Comparison of ENCODE assay signal across 26 mouse cellular contexts in genomic region chr7:24467886-24468285, GRCm38 (mm10). TPM values are rescaled to one million over a fixed set of nuclear protein-coding genes. Genes with fewer than 3 reads are reported as not detected.
DNase-seq lines count a peak whose midpoint lies in the region; ATAC-seq lines count a peak whose summit lies in the region.
"Had no signal": no experiment of that assay in that cellular context is flagged by ENCODE, and none has a peak within 500 bp of the region (broad histone marks: within the 10 kb centered on the region; RNA-seq: fewer than 3 reads in every experiment).

No protein-coding gene starts in this region.

- WGBS in hindbrain, embryonic 10.5 days, result 88% methylated on average over 5 of the region's 5 CpGs

- H3K4me3 ChIP-seq in hindbrain, embryonic 10.5 days, result no peak overlapping the region
- H3K4me3 ChIP-seq: embryonic facial prominence, embryonic 12.5 days; forebrain, embryonic 15.5 days; heart, embryonic 10.5 days had no signal

- peaks cover 12% of the 10 kb centered on the region; the same call in 1 of the 2 replicates for H3K9me3 ChIP-seq in hindbrain, embryonic 10.5 days
- H3K9me3 ChIP-seq: forebrain, embryonic 15.5 days had no signal

- H3K4me1 ChIP-seq in hindbrain, embryonic 10.5 days (replicated peaks), result peaks cover 5% of the 10 kb centered on the region
- H3K4me1 ChIP-seq: forebrain, embryonic 15.5 days had no signal

- peak; percentile 76 for DNase-seq in CD4-positive helper T cell, adult 2 months (ENCODE audit: low read depth, low spot score)
- DNase-seq in naive thymus-derived CD4-positive, alpha-beta T cell, adult 2 months (ENCODE audit: low read depth), result peak; percentile 88
- DNase-seq in thymus, postnatal 36 days, result peak; percentile 27 to 42
- no peak for DNase-seq in hindbrain, embryonic 10.5 days (ENCODE audit: low spot score)
- no peak for DNase-seq in adrenal gland, postnatal 25 days
- DNase-seq in adrenal gland, adult 18-20 months (ENCODE audit: low spot score in 2 of 2), result no peak
- DNase-seq: adrenal gland, adult 8-10 months; cerebellum, adult 11 months; cerebellum, adult 9-10 months; cerebellum, postnatal 25 days; gastrocnemius, postnatal 36 days; heart, adult 11 months; heart, postnatal 10 days had no signal

- no peaks in the 10 kb centered on the region for H3K36me3 ChIP-seq in hindbrain, embryonic 10.5 days
- H3K36me3 ChIP-seq: embryonic facial prominence, embryonic 12.5 days; forebrain, embryonic 15.5 days had no signal

- peak; percentile 76 for ATAC-seq in CD4-positive, CD25-positive, alpha-beta regulatory T cell, adult 4 months
- ATAC-seq: forebrain, embryonic 15.5 days had no signal

- no peak overlapping the region for H3K27ac ChIP-seq in hindbrain, embryonic 10.5 days
- H3K27ac ChIP-seq: embryonic facial prominence, embryonic 12.5 days; forebrain, embryonic 15.5 days; heart, embryonic 10.5 days; hindbrain, embryonic 14.5 days had no signal

- peaks cover 5% of the 10 kb centered on the region; the same call in 1 of the 2 replicates for H3K27me3 ChIP-seq in hindbrain, embryonic 10.5 days (ENCODE audit: insufficient read depth, poor library complexity, severe bottlenecking)
- H3K27me3 ChIP-seq: embryonic facial prominence, embryonic 12.5 days; forebrain, embryonic 15.5 days had no signal

RNA-seq across cellular contexts. Expression of gene Plaur, which starts 5.6 kb away (rescaled TPM):
- 1 to 10 TPM in 1 of 2 experiments, under 1 TPM in 1; 0.66 to 5.8 TPM for polyA plus RNA-seq in CD4-positive, CD25-positive, alpha-beta regulatory T cell, adult 4 months (2017; shearing (Covaris generic))
- polyA plus RNA-seq in hindbrain, embryonic 10.5 days (2016; fragmentation: Nextera tagmentation; extraction: Ambion mirVana), result 0.77 and 1.9 TPM in 2 replicates
- 5.6 and 7.8 TPM in 2 replicates for total RNA-seq in adrenal gland, postnatal 25 days (2021)
- total RNA-seq in adrenal gland, adult 18-20 months (2021), result 10 to 100 TPM in 1 of 2 experiments, 1 to 10 TPM in 1; 6.5 to 14.4 TPM

RNA-seq across cellular contexts. Expression of gene Cadm4, which starts 13.9 kb away (rescaled TPM):
- polyA plus RNA-seq in CD4-positive, CD25-positive, alpha-beta regulatory T cell, adult 4 months (2017; shearing (Covaris generic)), result not detected
- polyA plus RNA-seq in hindbrain, embryonic 10.5 days (2016; fragmentation: Nextera tagmentation; extraction: Ambion mirVana), result 12.1 and 38.6 TPM in 2 replicates
- 2.4 and 3.8 TPM in 2 replicates for total RNA-seq in adrenal gland, postnatal 25 days (2021)
- total RNA-seq in adrenal gland, adult 18-20 months (2021), result 1 to 10 TPM; 3.5 TPM

RNA-seq across cellular contexts. Expression of gene Irgc1, which starts 15.8 kb away (rescaled TPM):
- polyA plus RNA-seq in CD4-positive, CD25-positive, alpha-beta regulatory T cell, adult 4 months (2017; shearing (Covaris generic)), result under 1 TPM; 0.35 to 0.56 TPM
- polyA plus RNA-seq in hindbrain, embryonic 10.5 days (2016; fragmentation: Nextera tagmentation; extraction: Ambion mirVana), result not detected in 2 replicates
- not detected in 2 replicates for total RNA-seq in adrenal gland, postnatal 25 days (2021)
- not detected for total RNA-seq in adrenal gland, adult 18-20 months (2021)
- total RNA-seq: adrenal gland, adult 8-10 months; adrenal gland, postnatal 4 days; gastrocnemius, adult 8-10 months; gastrocnemius, postnatal 36 days; heart, postnatal 10 days; hematopoietic stem cell, adult 5-6 weeks; MEL had no signal
- polyA plus RNA-seq: brain, embryonic 14.5 days; embryonic facial prominence, embryonic 12.5 days; forebrain, embryonic 11.5 days; forebrain, embryonic 15.5 days; heart, embryonic 10.5 days; heart, embryonic 14.5 days; hindbrain, embryonic 14.5 days had no signal

RNA-seq across cellular contexts. Expression of gene Zfp428, which starts 38.9 kb away (rescaled TPM):
- under 1 TPM in 1 of 2 experiments, not detected in 1; 0.56 TPM for polyA plus RNA-seq in CD4-positive, CD25-positive, alpha-beta regulatory T cell, adult 4 months (2017; shearing (Covaris generic))
- polyA plus RNA-seq in hindbrain, embryonic 10.5 days (2016; fragmentation: Nextera tagmentation; extraction: Ambion mirVana), result 109 and 150 TPM in 2 replicates
- total RNA-seq in adrenal gland, postnatal 25 days (2021), result 6.2 and 7.0 TPM in 2 replicates
- total RNA-seq in adrenal gland, adult 18-20 months (2021), result 1 to 10 TPM; 4.6 to 5.0 TPM

RNA-seq across cellular contexts. Expression of gene AC161166.1, which starts 44.4 kb away (rescaled TPM):
- not detected for polyA plus RNA-seq in CD4-positive, CD25-positive, alpha-beta regulatory T cell, adult 4 months (2017; shearing (Covaris generic))
- 1.1 TPM in 2 replicates for polyA plus RNA-seq in hindbrain, embryonic 10.5 days (2016; fragmentation: Nextera tagmentation; extraction: Ambion mirVana)
- not detected in 2 replicates for total RNA-seq in adrenal gland, postnatal 25 days (2021)
- total RNA-seq in adrenal gland, adult 18-20 months (2021), result not detected
- total RNA-seq: adrenal gland, adult 8-10 months; adrenal gland, postnatal 4 days; gastrocnemius, adult 8-10 months; gastrocnemius, postnatal 36 days; heart, postnatal 10 days; hematopoietic stem cell, adult 5-6 weeks; MEL had no signal
- polyA plus RNA-seq: brain, embryonic 14.5 days; cortical plate, adult 2 months had no signal

Comparison
In these comparisons a context has a peak if more than half of its experiments do, and no peak if none do; other contexts are left out.
1. DNase-seq: peak in CD4-positive helper T cell, adult 2 months (single experiment), naive thymus-derived CD4-positive, alpha-beta T cell, adult 2 months (single experiment) and thymus, postnatal 36 days (2 of 2); none in hindbrain, embryonic 10.5 days (single experiment), adrenal gland, postnatal 25 days (single experiment) and adrenal gland, adult 18-20 months (0 of 2).